Mouse (Mus musculus) adrenal gland, postnatal 14 days (tissue): ENCODE measurements around the gene Wfdc13. TPM values are rescaled to one million over a fixed set of nuclear protein-coding genes. Genes with fewer than 3 reads are reported as not detected.

ENCODE experiments used
- DNase-seq: peaks from one replicate; pipeline ENCODE4 v3.0.0; 2021; ENCODE audit warnings: mixed read lengths
- long read RNA-seq, 2 experiments: library from polyadenylated mRNA; stranded (forward); transcript quantifications; one replicate each; pipeline ENCODE4 v2.0.0; 2021
- total RNA-seq: library from RNA; stranded (reverse); gene quantifications from 2 replicates; pipeline ENCODE4 v1.2.3, GENCODE M21; 2021

Gene Wfdc13
- not detected in 2 replicates for total RNA-seq
- long read RNA-seq, experiment 1, result 0 reads
- long read RNA-seq, experiment 2, result 0 reads

- no peak for DNase-seq
Observed at GRCm38 (mm10) chr2:164684807-164685206, at the start of gene Wfdc13. Wfdc13 (plus strand) TSS chr2:164685107.

GRCm38 (mm10) chr2:164635266-164635665 lies 49.6 kb upstream of the Wfdc13 start:
- no peak for DNase-seq

- DNase-seq, result no peak
Observed at GRCm38 (mm10) chr2:164638696-164639095, 46.2 kb upstream of the Wfdc13 start, which contains the start of gene Wfdc16. Wfdc16 (minus strand) TSS chr2:164638796.

- DNase-seq, result peak; percentile 15
Observed at GRCm38 (mm10) chr2:164641129-164641528, 43.8 kb upstream of the Wfdc13 start.

GRCm38 (mm10) chr2:164641881-164642673 lies 42.8 kb upstream of the Wfdc13 start:
- DNase-seq, result peak; percentile 44

GRCm38 (mm10) chr2:164655858-164656257 lies 29.0 kb upstream of the Wfdc13 start, which contains the start of gene Wfdc10:
Wfdc10 (plus strand) TSS chr2:164656046.
- DNase-seq, result peak; percentile 58

- DNase-seq, result no peak
Observed at GRCm38 (mm10) chr2:164656483-164656882, 28.4 kb upstream of the Wfdc13 start, which contains the start of gene Wfdc9. Wfdc9 (minus strand) TSS chr2:164656583.

- no peak for DNase-seq
Observed at GRCm38 (mm10) chr2:164664851-164665250, 20.1 kb upstream of the Wfdc13 start.

GRCm38 (mm10) chr2:164670261-164670660 lies 14.6 kb upstream of the Wfdc13 start:
- no peak for DNase-seq

- DNase-seq, result no peak
Observed at GRCm38 (mm10) chr2:164670938-164671337, 14.0 kb upstream of the Wfdc13 start.

- DNase-seq, result no peak
Observed at GRCm38 (mm10) chr2:164673987-164674386, 10.9 kb upstream of the Wfdc13 start, which contains the start of gene Wfdc11. Wfdc11 (minus strand) TSS chr2:164674087.

- no peak for DNase-seq
Observed at GRCm38 (mm10) chr2:164676103-164676502, 8.8 kb upstream of the Wfdc13 start.

GRCm38 (mm10) chr2:164676916-164677685 lies 7.8 kb upstream of the Wfdc13 start:
- no peak for DNase-seq

- peak; percentile 88 for DNase-seq
Observed at GRCm38 (mm10) chr2:164678848-164679625, 5.9 kb upstream of the Wfdc13 start.

- peak; percentile 43 for DNase-seq
Observed at GRCm38 (mm10) chr2:164679906-164680305, 5.0 kb upstream of the Wfdc13 start.

- DNase-seq, result no peak
Observed at GRCm38 (mm10) chr2:164698201-164698600, 13.3 kb downstream of the Wfdc13 start, which contains the start of gene Spint4. Spint4 (plus strand) TSS chr2:164698501.

- DNase-seq, result no peak
Observed at GRCm38 (mm10) chr2:164700959-164701358, 16.1 kb downstream of the Wfdc13 start.

GRCm38 (mm10) chr2:164701761-164702160 lies 16.9 kb downstream of the Wfdc13 start:
- DNase-seq, result no peak

GRCm38 (mm10) chr2:164704235-164704634 lies 19.3 kb downstream of the Wfdc13 start:
- DNase-seq, result no peak

GRCm38 (mm10) chr2:164705328-164705727 lies 20.4 kb downstream of the Wfdc13 start:
- no peak for DNase-seq

GRCm38 (mm10) chr2:164705991-164706390 lies 21.1 kb downstream of the Wfdc13 start:
- no peak for DNase-seq

- no peak for DNase-seq
Observed at GRCm38 (mm10) chr2:164715005-164715404, 30.1 kb downstream of the Wfdc13 start, which contains the start of gene Spint5. Spint5 (plus strand) TSS chr2:164715305.
